Mouse (Mus musculus) thymus, adult 18-20 months (tissue): ENCODE measurements at regions not wholly inside any gene's neighbourhood (a gene's known extent, or its start where the extent isn't known, plus 50 kb on each side); places are given as distances from the start of the nearest gene placed in this dataset.
A peak's percentile ranks its signal among the peaks of the same experiment; 100 is the strongest.

ENCODE experiments used
- DNase-seq, 2 experiments: peaks; one replicate each; pipeline ENCODE4 v3.0.0; 2022; ENCODE audit warnings: mixed read lengths in 2 of 2

DNA sequence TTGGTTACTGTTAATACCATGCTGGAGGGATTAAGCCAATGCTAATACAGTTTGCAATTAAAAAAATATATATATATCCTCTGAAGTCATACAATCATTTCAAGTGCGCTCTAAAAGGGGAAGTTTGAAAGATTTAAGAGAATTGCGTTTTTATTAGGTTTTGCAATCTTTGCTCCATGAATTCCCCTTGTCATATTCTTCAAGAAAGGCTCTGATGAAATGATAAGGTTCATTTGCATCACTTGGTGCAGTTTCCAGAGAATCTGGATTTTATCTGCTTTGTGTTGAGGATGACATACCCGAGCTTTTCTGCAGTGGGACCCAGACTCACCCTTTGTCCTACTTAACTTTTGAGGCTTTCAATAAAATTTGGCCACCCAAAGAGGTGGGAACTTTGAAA lies 216.4 kb upstream of the Fggy start:
- no peak for DNase-seq

DNA sequence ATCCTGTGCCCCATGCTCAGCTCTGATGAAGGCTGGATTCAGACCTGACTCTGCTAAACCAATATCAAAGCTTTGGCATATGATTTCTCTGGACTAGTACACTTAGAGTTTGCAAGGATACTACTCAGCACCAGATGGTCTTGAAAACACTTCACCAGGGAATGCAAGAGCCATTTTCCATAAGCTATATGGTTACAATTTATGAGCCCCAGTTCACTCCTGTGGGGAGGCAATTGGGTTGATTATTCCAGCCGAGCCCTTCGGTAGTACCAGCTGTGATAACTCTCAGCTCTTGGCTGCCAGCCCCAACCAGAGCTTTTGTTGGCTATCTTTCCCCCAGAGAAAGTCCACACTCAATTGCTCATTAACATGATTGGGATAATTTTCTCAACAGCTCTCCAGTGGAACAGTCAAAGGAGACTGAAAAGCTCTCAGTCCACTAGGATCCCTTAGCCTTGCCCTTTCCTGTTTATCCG lies 210.5 kb upstream of the Fggy start:
- DNase-seq: no peak

DNA sequence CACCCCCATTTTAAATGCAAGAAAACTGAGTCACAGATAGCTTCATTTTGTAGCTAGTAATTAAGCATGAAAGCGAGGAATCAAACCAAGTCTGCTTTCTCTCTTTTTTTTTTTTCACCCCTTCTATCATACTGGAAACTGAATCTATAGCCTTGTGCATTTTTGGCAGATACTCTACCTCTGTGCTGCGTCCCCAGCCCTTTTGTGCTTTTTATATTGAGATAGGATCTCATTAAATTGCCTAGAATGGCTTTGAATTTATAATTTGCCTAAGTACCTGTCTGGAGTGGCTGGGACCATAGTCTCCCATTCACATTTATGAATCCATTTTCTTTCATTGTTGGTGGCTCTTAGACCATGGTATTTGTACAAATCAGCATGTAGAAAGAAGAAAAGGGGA lies 209.9 kb upstream of the Fggy start:
- no peak for DNase-seq

DNA sequence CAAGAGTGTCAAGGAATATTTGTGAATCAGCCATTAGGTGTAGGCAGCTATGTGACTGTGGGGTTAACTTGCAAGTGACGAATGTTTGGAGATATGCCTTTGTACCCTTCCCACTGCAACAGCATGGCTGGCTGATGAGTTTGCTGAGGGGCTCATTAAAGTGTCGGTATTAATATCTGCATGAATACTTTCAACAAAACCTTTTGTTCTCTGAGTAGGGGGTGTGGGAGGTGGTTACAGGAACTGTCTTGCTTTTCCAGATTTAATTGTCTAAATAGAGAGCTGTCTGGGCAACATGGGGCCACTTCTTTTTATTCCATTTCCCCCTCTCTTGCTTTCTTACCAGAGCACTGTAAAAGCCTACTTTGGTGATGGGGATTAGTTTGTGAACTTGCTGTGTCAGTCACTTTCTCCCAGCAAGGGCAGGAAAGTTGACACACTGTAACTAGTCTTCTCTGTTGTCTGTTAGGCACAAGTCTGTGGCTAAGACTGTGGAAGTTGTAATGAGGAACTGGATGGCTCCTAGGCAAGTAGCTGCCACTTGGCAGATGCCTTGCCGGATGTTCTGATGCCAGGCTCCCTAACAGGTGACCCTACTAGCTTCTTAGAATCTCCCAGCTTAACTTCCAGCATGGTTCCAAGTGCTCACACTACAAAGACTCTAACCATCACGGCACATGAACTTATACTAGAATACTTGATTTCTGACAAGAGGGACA lies 208.7 kb upstream of the Fggy start:
- no peak for DNase-seq

DNA sequence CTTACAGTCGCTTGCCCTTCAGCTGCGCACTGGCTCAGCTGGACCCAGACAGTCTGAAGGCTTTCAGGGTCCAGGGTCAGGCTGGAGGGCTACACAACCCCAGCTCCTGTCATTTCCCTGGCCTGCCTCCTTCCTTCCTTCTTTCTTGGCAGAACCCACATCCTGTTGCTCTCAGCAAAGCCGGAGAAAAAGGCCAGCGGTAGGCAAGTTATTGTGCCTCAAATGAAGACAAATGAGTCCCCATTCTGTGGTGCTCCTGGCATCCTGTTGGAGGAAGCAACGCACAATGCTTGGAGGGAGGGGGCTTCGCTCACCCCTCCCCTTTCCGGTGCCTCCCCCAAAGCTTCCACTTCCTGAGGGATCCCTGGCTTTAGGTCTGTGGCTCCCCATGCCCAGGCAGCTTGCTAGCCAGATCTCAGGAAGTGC lies 203.4 kb upstream of the Fggy start:
- DNase-seq: peak; percentile 27 to 47

DNA sequence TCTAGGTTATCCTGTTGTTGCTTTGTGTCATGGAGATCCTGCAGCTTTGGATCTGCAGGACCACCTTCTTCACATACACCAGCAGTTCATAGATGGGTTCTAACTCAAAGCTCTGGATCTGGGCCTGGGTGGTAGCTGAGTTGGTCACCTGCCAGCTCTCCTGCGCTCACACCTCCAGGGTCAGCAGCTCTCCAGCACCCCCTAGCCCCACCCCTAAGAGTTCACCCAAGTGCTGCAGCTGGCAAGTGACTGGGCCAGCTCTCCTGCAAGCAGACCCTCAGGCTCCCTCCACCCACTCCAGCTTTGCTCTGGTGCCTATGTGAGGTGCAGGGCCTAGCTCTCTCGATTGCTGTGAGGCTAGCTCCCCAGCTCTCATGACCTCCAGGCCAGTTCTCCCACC lies 198.6 kb upstream of the Fggy start:
- DNase-seq: no peak

DNA sequence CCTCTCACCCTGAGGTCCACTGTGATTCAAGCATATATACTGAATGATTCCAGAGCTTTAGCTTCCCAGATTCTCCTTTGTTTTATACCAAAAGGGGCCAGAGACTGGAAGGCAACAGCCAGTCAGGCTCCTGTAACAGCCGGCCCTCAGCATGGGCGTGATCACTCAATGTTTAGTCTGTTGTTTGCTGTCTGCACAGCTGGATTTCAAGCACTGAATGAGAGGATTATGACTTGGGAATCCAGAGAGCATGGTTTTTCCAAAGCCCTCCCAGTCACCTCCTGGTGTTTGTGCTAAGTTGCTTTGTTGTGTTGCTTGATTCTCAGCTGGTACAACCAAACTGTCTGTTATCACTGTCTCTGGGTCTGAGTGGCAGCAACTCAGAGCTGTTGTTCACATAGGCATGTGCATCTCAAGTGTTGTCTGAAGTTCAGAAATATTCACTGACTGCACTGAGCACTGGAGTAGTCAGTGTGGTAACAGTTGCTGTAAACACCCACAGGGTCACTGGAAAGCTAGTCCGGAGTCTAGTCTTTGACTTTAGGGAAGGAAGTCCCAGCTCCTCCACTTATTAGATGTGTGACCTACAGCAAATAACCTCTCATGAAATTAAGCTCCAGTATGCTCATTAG lies 196.9 kb upstream of the Fggy start:
- no peak for DNase-seq

DNA sequence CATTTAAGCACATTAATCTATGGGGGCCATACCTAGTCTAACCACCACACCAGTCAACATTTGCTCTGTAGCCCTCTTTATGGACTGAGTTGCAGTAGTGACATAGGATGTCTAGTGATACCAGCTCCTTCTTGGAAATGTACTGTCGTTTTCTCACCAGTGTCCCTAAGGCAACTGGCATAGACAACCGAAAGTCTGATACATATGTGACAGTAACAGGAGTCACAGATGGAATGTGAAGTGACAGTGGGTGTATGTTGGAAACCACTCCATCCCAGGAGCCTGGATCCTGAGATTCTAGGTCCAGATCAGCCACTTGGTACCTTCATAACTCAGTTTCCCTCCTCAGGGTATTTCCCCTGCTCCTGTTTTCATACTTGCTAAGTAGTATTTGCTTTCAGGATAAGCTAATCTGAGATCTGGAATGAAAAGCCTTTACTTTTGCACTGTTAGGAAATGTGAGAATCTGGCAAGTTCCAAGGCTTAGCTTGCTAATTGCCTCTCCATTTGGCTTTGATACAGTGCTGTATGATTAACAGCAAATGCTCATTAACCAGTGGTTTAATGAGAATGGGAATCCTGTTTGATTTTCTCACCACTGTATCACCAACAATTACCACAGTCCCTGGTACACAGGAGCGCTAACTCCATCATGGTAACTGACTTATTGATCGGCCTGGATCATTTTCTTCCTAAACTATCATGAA lies 192.8 kb upstream of the Fggy start:
- DNase-seq: no peak

DNA sequence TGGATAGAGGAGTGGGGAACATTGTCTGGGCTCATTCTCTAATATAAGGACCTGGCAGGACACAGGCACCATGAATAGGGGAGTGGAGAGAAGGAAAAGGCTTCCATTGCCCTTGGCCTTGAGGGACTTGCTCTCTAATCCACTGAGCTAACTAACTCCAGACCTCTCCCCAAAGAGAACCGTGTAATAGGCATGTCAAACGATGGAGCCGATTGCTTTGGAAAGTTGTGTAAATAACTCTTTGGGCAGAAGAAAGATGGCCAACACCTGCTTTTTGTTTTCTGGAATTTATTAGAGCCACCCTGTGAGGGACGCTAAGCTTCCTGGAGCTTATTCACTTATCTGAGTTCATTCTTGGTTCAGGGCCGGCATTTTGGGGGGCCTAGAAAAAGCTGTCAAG lies 180.9 kb upstream of the Fggy start:
- DNase-seq: no peak

DNA sequence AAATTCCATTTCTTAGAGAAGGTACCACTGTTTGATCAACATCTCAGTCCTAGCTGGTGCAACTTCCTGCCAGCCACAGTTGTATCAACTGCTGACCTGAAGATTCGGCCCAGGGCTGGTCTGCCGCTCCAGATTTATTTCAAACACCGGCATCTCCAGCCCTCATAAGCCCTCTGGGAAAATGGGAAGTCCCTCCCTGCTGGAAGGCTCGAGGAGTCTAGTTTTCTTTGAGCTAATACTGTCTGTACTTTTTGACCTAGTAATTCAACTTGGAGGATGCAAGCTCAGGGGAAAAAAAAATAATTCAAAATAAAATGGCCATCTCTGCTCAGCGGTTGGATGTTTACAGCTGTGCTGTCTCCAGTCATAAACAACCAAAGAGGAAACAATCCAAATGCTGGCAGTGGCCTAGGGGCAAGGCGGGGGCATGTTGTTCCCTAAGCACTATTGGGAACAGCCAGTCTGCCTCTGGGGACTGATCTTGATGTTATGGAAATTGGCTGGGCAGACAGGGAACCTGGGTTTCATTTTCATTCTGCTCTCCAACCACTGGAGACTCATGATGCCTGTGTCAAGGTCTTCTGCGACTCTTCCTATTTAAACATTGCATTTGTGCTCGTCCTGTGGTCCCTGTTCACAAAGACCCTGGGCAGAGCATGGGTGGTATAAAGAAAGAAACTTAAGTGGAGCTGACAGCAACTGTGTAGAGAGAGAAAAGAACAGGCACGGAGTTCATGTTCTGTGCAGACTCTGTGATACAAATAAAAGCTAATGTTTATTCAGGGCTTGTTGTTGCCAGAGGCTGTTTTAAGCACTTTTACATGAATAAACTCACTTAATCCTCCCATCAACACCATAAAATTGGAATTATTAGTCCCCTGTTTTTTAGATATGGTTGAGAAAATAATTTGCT lies 179.8 kb upstream of the Fggy start:
- no peak for DNase-seq

DNA sequence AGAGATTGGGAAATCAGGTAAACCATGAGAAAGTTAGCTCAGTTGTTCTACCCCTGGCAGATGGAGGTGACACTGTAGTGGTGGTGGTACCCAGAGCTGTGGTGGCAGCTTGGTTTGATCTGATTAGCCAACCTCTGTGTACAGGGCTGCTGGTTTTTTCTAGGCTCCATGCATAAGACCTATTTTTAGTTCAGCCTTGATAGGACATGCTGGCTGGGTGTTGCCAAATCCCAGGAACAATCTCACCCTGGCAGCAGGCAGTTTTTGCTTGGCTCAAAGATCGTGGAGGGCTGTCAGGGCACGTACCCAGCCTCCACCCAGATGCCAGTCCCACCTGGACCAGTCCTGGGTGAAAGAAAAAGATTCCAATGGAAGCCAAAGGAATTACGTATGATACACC lies 178.7 kb upstream of the Fggy start:
- no peak for DNase-seq

DNA sequence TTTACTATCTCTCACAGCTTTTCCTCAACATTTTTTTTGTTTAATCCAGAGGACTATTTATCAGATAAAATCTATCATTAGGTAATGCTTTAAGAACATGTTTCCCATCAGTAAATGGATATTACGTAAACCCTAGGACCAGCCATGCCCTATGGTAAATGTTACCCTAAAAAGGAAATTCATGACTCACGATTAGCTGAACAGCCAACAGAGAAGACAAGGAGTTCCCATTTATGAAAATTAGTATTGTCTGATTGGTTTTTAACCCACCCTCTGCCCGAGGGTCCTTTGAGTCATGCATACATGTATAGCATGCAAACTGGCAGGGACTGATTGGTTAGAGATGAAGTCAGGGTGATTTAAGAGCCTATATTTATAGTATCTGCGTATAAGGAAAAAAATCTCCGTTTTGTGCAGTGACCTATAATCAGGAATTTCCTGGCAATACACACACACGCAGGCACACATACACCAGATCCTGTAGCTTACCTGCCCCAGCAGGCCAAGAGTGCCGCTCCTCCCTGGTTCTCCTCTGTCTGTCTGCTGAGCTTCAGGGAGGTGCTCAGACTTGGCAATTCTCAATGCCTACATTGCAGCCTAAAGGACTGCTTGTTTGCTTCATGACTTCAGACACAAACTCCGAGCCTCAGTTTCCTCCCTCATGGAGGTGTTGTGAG lies 174.0 kb upstream of the Fggy start:
- DNase-seq: no peak

DNA sequence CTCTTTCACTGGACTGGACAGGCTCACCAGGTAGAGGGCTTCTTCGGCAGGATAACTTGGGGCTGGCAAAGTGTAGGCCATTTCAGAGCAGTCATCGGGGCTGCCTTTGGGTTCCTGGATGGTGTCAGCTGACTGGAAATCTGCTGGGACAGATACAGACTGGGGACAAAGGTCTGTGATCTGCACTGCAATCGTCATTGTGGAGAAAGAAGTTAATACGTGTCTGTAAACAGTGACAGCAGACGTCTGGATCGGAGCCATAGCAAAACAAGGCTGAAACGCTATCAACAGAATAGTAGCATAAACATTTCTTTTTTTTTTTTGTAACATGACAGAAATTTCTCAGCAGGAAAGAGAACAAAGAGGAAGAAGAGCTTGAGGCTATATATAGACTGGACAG lies 171.8 kb upstream of the Fggy start:
- DNase-seq: no peak

DNA sequence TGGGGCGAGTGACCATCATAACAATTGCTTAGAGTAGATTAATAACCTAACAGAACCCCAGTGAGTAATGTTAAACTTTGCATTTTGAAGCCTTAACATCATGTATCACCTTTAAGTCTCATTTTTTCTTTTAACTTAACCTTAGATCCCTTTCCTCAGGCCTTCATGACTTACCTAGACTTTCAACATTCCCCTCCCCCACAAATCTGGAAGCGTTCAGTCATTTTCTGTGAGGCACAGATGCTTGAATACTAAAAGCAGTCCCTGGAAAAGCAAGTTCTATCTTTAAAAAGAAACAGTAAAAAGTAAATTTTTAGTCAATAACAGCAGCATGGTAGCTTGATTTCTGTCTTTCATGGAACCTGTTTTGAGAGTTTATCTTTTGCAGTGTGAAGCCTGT lies 171.3 kb upstream of the Fggy start:
- DNase-seq: no peak

DNA sequence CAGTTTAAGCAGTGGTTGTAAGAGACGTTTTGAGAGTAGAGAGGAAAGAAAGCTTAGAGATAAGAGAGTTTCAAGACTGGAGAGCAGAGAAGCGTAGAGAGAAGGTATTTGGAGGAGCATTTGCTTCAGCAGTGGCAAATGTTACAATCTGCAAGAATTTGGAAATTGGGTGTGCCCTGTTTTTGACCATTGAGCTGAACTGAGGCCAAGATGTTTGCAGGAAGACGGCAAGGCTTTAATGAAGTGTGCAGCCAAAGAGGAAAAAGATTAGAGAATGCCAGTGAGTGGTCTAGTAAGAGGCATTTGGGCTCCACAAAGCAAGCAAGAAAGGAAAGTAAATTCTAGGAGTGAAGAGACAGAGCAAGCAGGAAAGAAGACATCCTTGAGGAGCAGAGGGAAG lies 168.8 kb upstream of the Fggy start:
- no peak for DNase-seq

DNA sequence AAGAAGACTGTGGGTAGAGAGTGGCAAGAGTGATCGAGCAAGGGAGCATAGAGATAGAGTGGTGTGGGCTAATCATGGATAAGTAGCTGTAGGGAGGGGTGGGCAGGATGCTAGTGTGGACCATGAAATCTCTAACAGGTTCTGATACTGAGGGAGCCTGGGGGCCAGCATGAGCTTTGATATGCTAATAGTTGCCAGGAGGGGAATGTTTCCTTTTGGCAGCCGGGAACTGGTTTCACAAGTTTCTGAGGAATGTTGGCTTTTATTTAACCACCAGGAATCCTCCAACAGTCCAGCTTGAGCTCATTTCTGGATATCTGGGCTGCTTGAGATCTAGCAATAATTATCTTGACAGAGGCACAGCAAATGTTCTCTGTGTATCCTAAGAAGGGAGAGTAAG lies 167.7 kb upstream of the Fggy start:
- DNase-seq: no peak

DNA sequence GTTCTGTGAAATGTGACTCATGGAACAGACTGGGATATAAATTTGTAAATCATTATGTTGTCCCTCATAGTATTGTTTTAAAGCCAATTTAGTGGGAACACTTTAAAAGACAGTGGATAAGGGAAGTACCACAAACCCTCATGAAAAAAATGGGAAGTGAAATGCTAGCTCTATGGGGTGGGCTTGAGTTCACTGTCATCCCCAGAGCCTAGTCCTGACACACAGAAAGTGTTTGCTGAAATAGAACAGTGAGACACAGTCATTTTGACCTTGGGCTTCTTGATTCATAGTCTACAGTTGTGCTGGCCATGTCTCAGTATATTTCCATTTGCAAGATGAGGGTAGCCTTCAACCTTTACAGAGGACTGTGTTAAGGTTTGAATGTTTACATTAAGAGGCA lies 166.8 kb upstream of the Fggy start:
- DNase-seq: no peak

DNA sequence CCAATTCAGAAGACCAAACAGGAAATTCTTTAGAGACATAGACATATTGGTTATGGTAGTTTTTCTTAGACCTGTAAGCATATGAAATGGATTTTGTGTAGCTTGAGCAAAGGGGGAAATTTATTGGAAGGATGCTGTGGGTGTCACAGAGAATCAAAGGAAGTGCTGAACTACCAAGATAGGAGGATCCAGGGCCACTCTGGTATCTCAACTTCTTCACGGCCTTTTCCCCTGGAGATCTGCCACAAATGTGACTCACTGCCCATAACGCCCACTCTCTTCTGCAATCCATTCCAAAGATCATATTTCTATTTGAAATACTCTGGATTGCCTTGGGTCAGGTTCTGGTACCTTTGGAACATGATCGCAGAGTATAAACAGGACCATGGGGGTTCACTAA lies 161.6 kb upstream of the Fggy start:
- no peak for DNase-seq

DNA sequence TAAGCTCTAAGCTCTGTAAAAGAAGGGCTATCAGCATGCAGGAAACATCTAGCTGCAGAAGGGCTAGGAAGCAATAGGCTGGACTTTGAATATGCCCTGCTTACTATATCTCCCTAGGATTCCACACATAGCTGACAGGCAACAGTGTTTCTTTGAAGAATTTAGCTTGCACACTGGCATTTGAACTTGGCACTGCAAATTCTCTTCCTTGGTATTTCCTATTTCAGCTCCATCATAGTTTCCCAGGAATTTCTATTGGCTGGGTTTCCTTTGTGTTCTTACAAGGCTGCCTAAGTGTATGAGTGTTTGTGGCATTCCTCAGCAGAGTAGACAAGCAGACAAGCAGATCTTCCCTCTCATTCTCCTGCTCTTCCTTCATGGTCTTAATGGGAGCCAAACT lies 159.0 kb upstream of the Fggy start:
- DNase-seq: no peak

DNA sequence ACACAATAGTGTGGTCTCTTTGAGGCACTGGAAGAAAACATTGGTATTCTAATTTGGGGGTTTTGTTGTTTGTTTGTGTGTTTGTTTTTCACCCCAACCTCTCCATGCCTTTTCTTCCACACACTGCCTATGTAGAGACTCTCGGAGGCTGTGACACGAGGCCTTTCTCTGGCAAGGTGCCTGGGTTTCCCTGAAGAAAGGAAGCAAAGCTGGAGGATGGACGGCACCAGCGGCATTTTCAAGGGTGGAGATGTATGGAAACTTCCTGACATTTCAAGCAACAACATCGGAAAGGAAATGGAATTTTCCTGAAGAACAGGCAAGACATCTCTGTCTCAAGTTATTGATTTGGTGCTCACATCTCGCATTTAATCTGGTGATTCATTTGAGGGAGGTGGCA lies 155.0 kb upstream of the Fggy start:
- DNase-seq: no peak

DNA sequence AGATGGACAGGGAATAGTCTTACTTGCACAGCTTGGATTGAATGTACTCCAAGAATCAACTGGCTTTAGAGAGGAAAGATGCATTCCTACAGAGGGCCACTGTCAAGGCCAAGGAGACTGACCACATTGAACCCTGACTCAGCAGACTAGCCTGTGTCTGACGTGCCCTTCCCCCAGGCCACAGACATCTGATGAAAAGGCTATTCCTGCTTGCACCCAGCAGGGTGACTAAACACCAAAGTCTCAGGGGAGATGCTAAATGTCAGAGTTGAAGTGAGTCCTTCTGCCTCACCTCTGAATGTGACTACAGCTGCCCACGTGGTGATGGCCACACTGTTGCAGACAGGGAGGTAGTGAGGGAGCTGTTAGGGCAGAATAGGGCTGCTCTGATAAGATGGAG lies 140.2 kb upstream of the Fggy start:
- no peak for DNase-seq

DNA sequence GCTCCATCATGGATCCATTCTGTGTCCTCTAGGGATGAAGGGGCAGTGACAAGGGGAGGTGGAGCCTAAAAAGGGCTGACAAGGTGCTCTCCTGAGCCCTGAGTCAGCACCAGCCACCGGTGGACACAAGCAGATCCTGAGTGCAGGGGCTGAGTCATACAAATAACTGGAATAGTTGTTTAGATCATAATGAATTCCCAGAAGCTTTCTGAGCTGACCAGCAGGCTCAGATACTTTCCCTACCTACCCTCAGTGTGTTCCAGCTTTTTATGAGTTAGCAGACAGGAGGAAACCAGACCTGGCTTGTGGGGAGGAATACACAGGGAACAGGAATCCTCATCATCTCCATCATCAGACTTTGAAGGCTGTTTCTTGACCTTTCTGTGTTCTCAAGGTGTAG lies 130.7 kb upstream of the Fggy start:
- DNase-seq: no peak

DNA sequence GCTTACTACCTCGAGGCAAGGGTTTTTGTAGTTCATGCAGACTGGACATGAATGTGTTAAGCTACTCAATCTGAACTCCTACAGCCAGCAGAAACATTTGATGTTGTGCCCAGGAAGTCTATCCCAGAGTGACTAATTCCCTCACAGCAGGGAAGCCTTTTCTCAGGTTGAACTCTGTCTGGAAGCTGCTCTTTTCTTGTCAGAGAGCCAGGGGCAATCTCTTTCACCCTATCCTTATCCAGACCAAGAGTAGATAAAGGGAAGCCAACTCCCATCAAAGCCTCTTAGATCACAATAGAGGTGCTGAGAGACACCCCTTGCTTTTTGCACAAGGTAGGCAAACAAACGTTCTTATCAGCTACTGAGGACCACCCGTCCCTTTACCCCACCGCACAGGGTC lies 122.8 kb upstream of the Fggy start:
- no peak for DNase-seq
